In the genomic region with DNA sequence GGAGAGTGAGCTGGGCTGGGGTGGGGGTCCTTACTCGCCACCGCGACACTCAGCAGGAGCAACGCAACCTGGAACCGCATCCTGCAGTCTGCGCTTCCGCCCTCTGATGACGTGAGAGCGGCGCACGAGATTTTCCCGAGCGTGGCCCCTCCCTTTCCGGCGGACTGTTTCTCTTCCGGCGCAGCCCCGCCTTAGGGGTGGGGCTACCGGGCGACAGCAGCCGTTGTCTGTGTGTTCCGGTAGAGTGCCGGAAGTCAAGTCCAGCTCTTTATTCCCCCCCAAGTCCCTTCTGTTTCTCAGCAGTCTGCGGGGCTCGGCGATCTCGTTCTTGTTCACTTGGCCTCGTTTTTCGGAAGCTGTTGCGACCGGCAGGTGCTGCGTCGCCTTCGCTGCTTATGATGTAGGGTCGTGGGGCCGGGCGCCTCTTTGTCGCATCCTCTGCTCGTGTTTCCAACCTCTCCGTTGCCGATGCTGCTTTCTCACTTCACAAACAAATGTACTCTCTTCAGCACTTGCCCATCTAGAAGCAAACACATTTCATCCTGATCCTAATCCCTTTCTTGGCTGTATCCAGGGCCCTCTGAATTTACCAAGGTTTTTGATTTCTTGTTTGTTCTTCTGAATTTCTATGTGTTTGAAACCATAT, we compare ENCODE assay signal across 8 mouse cellular contexts. TPM values are rescaled to one million over a fixed set of nuclear protein-coding genes. Genes with fewer than 3 reads are reported as not detected.
DNase-seq lines count a peak whose midpoint lies in the region; ATAC-seq and TF ChIP-seq lines count a peak whose summit lies in the region.

A gene (minus strand): TSS at position 358 of the 646 bp plus-strand sequence.

- TF ChIP-seq CTCF in cortical plate, adult 2 months (IDR thresholded peaks at IDR 0.05; ENCODE audit: extremely low read depth, insufficient read depth, low read length), result no peak

- peak; percentile 93 for DNase-seq in gastrocnemius, postnatal 10 days
- DNase-seq in induced T-regulatory cell, adult 2 months (ENCODE audit: low read depth), result peak; percentile 98
- peak; percentile 79 to 90 for DNase-seq in left cerebral cortex, adult 9 months (ENCODE audit: low spot score in 2 of 2)
- peak; percentile 91 for DNase-seq in right cerebral cortex, postnatal 14 days
- peak; percentile 92 to 93 for DNase-seq in urinary bladder, postnatal 36 days (ENCODE audit: low spot score in 2 of 2)

- H3K4me3 ChIP-seq in cortical plate, adult 2 months (ENCODE audit: insufficient read depth, low read length), result peak within 1 kb of the TSS; percentile 80

- peak; percentile 95 for TF ChIP-seq POLR2A in cortical plate, adult 2 months (IDR thresholded peaks at IDR 0.05; ENCODE audit: extremely low read depth, insufficient read depth, low read length)

- ATAC-seq in activated CD4-positive, CD25-positive, alpha-beta regulatory T cell, adult 4 months, result peak; percentile 96
- peak; percentile 96 for ATAC-seq in megakaryocyte progenitor cell, adult 5-6 weeks (replicated peaks; ENCODE audit: poor library complexity)

- H3K27ac ChIP-seq in cortical plate, adult 2 months (ENCODE audit: insufficient read depth, low read length), result peak within 1 kb of the TSS; percentile 63

- H3K4me1 ChIP-seq in cortical plate, adult 2 months (ENCODE audit: control insufficient read depth, insufficient read depth, low read length), result peaks cover 7% of the 10 kb centered on the region

RNA-seq across cellular contexts. Expression of the gene that starts here (rescaled TPM):
- polyA plus RNA-seq in activated CD4-positive, CD25-positive, alpha-beta regulatory T cell, adult 4 months (2017; shearing (Covaris generic)), result 10 to 100 TPM; 90.9 to 97.8 TPM
- 68.7 and 70.3 TPM in 2 replicates for polyA plus RNA-seq in cortical plate, adult 2 months (2012; rRNA removed)
- 10 to 100 TPM; 22.8 to 25.2 TPM for total RNA-seq in gastrocnemius, postnatal 10 days (2021)
- total RNA-seq in megakaryocyte progenitor cell, adult 5-6 weeks (2015), result 51.5 and 57.9 TPM in 2 replicates
- total RNA-seq in megakaryocyte progenitor cell, adult 5-6 weeks (2017), result 55.1 and 64.4 TPM in 2 replicates

Comparison
In these comparisons a context has a peak if more than half of its experiments do, and no peak if none do; other contexts are left out.
1. Peak in every context shown above with its lines: DNase-seq, ATAC-seq, H3K4me3 ChIP-seq and H3K27ac ChIP-seq.